30 mouse cellular contexts compared by ENCODE assay signal in genomic region chr5:117923688-117924087, GRCm38 (mm10). TPM values are rescaled to one million over a fixed set of nuclear protein-coding genes. Genes with fewer than 3 reads are reported as not detected.
DNase-seq lines count a peak whose midpoint lies in the region; ATAC-seq and TF ChIP-seq lines count a peak whose summit lies in the region.
"Had no signal": no experiment of that assay in that cellular context is flagged by ENCODE, and none has a peak within 500 bp of the region (broad histone marks: within the 10 kb centered on the region; RNA-seq: fewer than 3 reads in every experiment).

No protein-coding gene starts in this region.

- no peaks in the 10 kb centered on the region for H3K9me3 ChIP-seq in kidney, embryonic 16.5 days (ENCODE audit: low read length)
- no peaks in the 10 kb centered on the region for H3K9me3 ChIP-seq in lung, postnatal 0 days (ENCODE audit: low read length)
- no peaks in the 10 kb centered on the region for H3K9me3 ChIP-seq in ES-Bruce4 (replicated peaks; ENCODE audit: control insufficient read depth, insufficient read depth, low read length, poor library complexity, severe bottlenecking)
- no peaks in the 10 kb centered on the region for H3K9me3 ChIP-seq in midbrain, embryonic 14.5 days (ENCODE audit: control insufficient read depth, low read length)
- H3K9me3 ChIP-seq: embryonic facial prominence, embryonic 10.5 days; embryonic facial prominence, embryonic 15.5 days; forebrain, embryonic 12.5 days; heart, embryonic 13.5 days; hindbrain, embryonic 10.5 days; intestine, embryonic 15.5 days; limb, embryonic 10.5 days; limb, embryonic 15.5 days; neural tube, embryonic 12.5 days had no signal

- no peaks in the 10 kb centered on the region for H3K27me3 ChIP-seq in kidney, adult 2 months (replicated peaks; ENCODE audit: control insufficient read depth, insufficient read depth, low read length)
- no peaks in the 10 kb centered on the region for H3K27me3 ChIP-seq in kidney, embryonic 16.5 days (ENCODE audit: insufficient read depth, low read length)
- no peaks in the 10 kb centered on the region for H3K27me3 ChIP-seq in lung, postnatal 0 days (replicated peaks; ENCODE audit: insufficient read depth, low read length)
- no peaks in the 10 kb centered on the region for H3K27me3 ChIP-seq in ES-Bruce4 (ENCODE audit: control insufficient read depth, insufficient read depth, low read length, poor library complexity, severe bottlenecking)
- no peaks in the 10 kb centered on the region for H3K27me3 ChIP-seq in midbrain, embryonic 14.5 days (ENCODE audit: control insufficient read depth, insufficient read depth, low read length)
- H3K27me3 ChIP-seq: embryonic facial prominence, embryonic 15.5 days; forebrain, embryonic 12.5 days; intestine, embryonic 15.5 days; limb, embryonic 15.5 days; neural tube, embryonic 12.5 days had no signal

- H3K4me3 ChIP-seq in kidney, adult 2 months (ENCODE audit: insufficient read depth, low read depth, low read length) = no peak overlapping the region
- H3K4me3 ChIP-seq in kidney, embryonic 16.5 days (ENCODE audit: low read length) = no peak overlapping the region
- H3K4me3 ChIP-seq in lung, postnatal 0 days (ENCODE audit: low read depth, low read length) = no peak overlapping the region
- H3K4me3 ChIP-seq in ES-Bruce4 (ENCODE audit: low read depth, low read length) = no peak overlapping the region
- no peak overlapping the region for H3K4me3 ChIP-seq in midbrain, embryonic 14.5 days (replicated peaks; ENCODE audit: low read depth, low read length)
- H3K4me3 ChIP-seq: embryonic facial prominence, embryonic 10.5 days; embryonic facial prominence, embryonic 15.5 days; forebrain, embryonic 12.5 days; heart, adult 2 months; heart, embryonic 13.5 days; hindbrain, embryonic 10.5 days; intestine, embryonic 15.5 days; limb, embryonic 10.5 days; limb, embryonic 15.5 days; myocyte; neural tube, embryonic 12.5 days had no signal

- 16% methylated on average over 6 of the region's 6 CpGs for WGBS in kidney, adult 2 months
- 19% methylated on average over 6 of the region's 6 CpGs for WGBS in kidney, embryonic 16.5 days
- WGBS in lung, postnatal 0 days = 23% methylated on average over 6 of the region's 6 CpGs
- 28% methylated on average over 6 of the region's 6 CpGs for WGBS in midbrain, embryonic 14.5 days

- no peak overlapping the region for H3K4me2 ChIP-seq in kidney, embryonic 16.5 days (replicated peaks; ENCODE audit: low read depth, low read length)
- H3K4me2 ChIP-seq in lung, postnatal 0 days (replicated peaks; ENCODE audit: low read depth, low read length) = no peak overlapping the region
- no peak overlapping the region for H3K4me2 ChIP-seq in midbrain, embryonic 14.5 days (ENCODE audit: low read length)
- H3K4me2 ChIP-seq: embryonic facial prominence, embryonic 15.5 days; forebrain, embryonic 12.5 days; heart, embryonic 13.5 days; intestine, embryonic 15.5 days; limb, embryonic 15.5 days; midbrain, embryonic 11.5 days; neural tube, embryonic 12.5 days had no signal

- no peaks in the 10 kb centered on the region for H3K36me3 ChIP-seq in kidney, adult 2 months (ENCODE audit: control insufficient read depth, insufficient read depth, low read length)
- H3K36me3 ChIP-seq in kidney, embryonic 16.5 days (ENCODE audit: insufficient read depth, low read length) = no peaks in the 10 kb centered on the region
- H3K36me3 ChIP-seq in lung, postnatal 0 days (ENCODE audit: insufficient read depth, low read length) = no peaks in the 10 kb centered on the region
- H3K36me3 ChIP-seq in ES-Bruce4 (ENCODE audit: control insufficient read depth, insufficient read depth, low read length, poor library complexity, severe bottlenecking) = no peaks in the 10 kb centered on the region
- no peaks in the 10 kb centered on the region for H3K36me3 ChIP-seq in midbrain, embryonic 14.5 days (ENCODE audit: control insufficient read depth, insufficient read depth, low read length)
- H3K36me3 ChIP-seq: embryonic facial prominence, embryonic 10.5 days; embryonic facial prominence, embryonic 15.5 days; forebrain, embryonic 12.5 days; heart, embryonic 13.5 days; hindbrain, embryonic 10.5 days; intestine, embryonic 15.5 days; limb, embryonic 10.5 days; limb, embryonic 15.5 days; neural tube, embryonic 12.5 days had no signal

- no peaks in the 10 kb centered on the region for H3K4me1 ChIP-seq in kidney, adult 2 months (ENCODE audit: control insufficient read depth, insufficient read depth, low read length)
- H3K4me1 ChIP-seq in kidney, embryonic 16.5 days (ENCODE audit: insufficient read depth, low read length) = no peaks in the 10 kb centered on the region
- no peaks in the 10 kb centered on the region for H3K4me1 ChIP-seq in lung, postnatal 0 days (ENCODE audit: insufficient read depth, low read depth, low read length)
- H3K4me1 ChIP-seq in ES-Bruce4 (ENCODE audit: control insufficient read depth, insufficient read depth, low read length) = no peaks in the 10 kb centered on the region
- no peaks in the 10 kb centered on the region for H3K4me1 ChIP-seq in midbrain, embryonic 14.5 days (ENCODE audit: control insufficient read depth, insufficient read depth, low read length)
- H3K4me1 ChIP-seq: embryonic facial prominence, embryonic 15.5 days; forebrain, embryonic 12.5 days; heart, embryonic 13.5 days; intestine, embryonic 15.5 days; limb, embryonic 10.5 days; limb, embryonic 15.5 days; neural tube, embryonic 12.5 days had no signal

- no peak for TF ChIP-seq EP300 in lung, postnatal 0 days (IDR thresholded peaks at IDR 0.05)
- TF ChIP-seq EP300 in ES-Bruce4 (IDR thresholded peaks at IDR 0.05; ENCODE audit: insufficient read depth, low read depth, low read length) = no peak

- DNase-seq in kidney, adult 2 months = no peak
- DNase-seq in lung, postnatal 0 days (ENCODE audit: low spot score) = no peak
- DNase-seq in lung, postnatal 25 days (ENCODE audit: low spot score) = no peak
- DNase-seq in thymus, postnatal 25 days = no peak
- DNase-seq in midbrain, embryonic 14.5 days = no peak
- DNase-seq: adrenal gland, adult 2 months; B cell, adult 2 months; cerebellum, adult 8-10 months; cerebellum, postnatal 25 days; forebrain, postnatal 0 days; heart, adult 2 months; heart, postnatal 14 days; kidney, postnatal 4 days; layer of hippocampus, postnatal 36 days; lung, postnatal 14 days had no signal

- no peak for ATAC-seq in kidney, embryonic 16.5 days (ENCODE audit: low FRiP score, low TSS enrichment)
- ATAC-seq in lung, postnatal 0 days = no peak
- no peak for ATAC-seq in midbrain, embryonic 14.5 days (ENCODE audit: low FRiP score, low TSS enrichment)
- ATAC-seq: activated CD4-positive, CD25-positive, alpha-beta regulatory T cell, adult 4 months; forebrain, postnatal 0 days; hindbrain, embryonic 16.5 days; intestine, embryonic 15.5 days had no signal

- TF ChIP-seq POLR2A in kidney, adult 2 months (IDR thresholded peaks at IDR 0.05; ENCODE audit: low read depth, low read length) = no peak
- no peak for TF ChIP-seq POLR2A in ES-Bruce4 (IDR thresholded peaks at IDR 0.05; ENCODE audit: insufficient read depth, low read length)

- no peak overlapping the region for H3K27ac ChIP-seq in kidney, adult 2 months (ENCODE audit: insufficient read depth, low read depth, low read length)
- no peak overlapping the region for H3K27ac ChIP-seq in kidney, embryonic 16.5 days (ENCODE audit: low read length)
- H3K27ac ChIP-seq in lung, postnatal 0 days (ENCODE audit: low read length) = no peak overlapping the region
- no peak overlapping the region for H3K27ac ChIP-seq in ES-Bruce4 (ENCODE audit: insufficient read depth, low read length)
- no peak overlapping the region for H3K27ac ChIP-seq in midbrain, embryonic 14.5 days (replicated peaks; ENCODE audit: low read depth, low read length)
- H3K27ac ChIP-seq: embryonic facial prominence, embryonic 10.5 days; embryonic facial prominence, embryonic 15.5 days; forebrain, embryonic 12.5 days; heart, adult 2 months; heart, embryonic 13.5 days; hindbrain, embryonic 10.5 days; intestine, embryonic 15.5 days; limb, embryonic 10.5 days; limb, embryonic 15.5 days; neural tube, embryonic 12.5 days had no signal

- H3K9ac ChIP-seq in kidney, embryonic 16.5 days (replicated peaks; ENCODE audit: low read length) = no peak overlapping the region
- no peak overlapping the region for H3K9ac ChIP-seq in lung, postnatal 0 days (replicated peaks; ENCODE audit: low read depth)
- no peak overlapping the region for H3K9ac ChIP-seq in ES-Bruce4 (ENCODE audit: low read depth, poor library complexity, severe bottlenecking)
- H3K9ac ChIP-seq in midbrain, embryonic 14.5 days (replicated peaks; ENCODE audit: low read length) = no peak overlapping the region
- H3K9ac ChIP-seq: embryonic facial prominence, embryonic 15.5 days; forebrain, embryonic 12.5 days; forebrain, postnatal 0 days; heart, embryonic 13.5 days; intestine, embryonic 15.5 days; limb, embryonic 15.5 days; neural tube, embryonic 12.5 days had no signal

- 0 out of 2 replicates have a peak, but pooled peaks have one; percentile 10 for TF ChIP-seq CTCF in kidney, adult 2 months (conservative IDR thresholded peaks at IDR 0.05; ENCODE audit: insufficient read depth, insufficient read length, low read depth, low read length)
- TF ChIP-seq CTCF in lung, postnatal 0 days (IDR thresholded peaks at IDR 0.05) = peak; percentile 30; the same call in 1 of the 2 replicates
- TF ChIP-seq CTCF in ES-Bruce4 (IDR thresholded peaks at IDR 0.05; ENCODE audit: low read depth, low read length) = peak; percentile 17

RNA-seq across cellular contexts. Expression of gene Fbxo21, which starts 52.8 kb away (rescaled TPM):
- polyA plus RNA-seq in kidney, adult 2 months (2012; rRNA removed) = 67.4 and 75.6 TPM in 2 replicates
- 85.6 and 87.5 TPM in 2 replicates for polyA plus RNA-seq in kidney, embryonic 16.5 days (2015; fragmentation: Nextera tagmentation; extraction: Ambion mirVana)
- polyA plus RNA-seq in lung, postnatal 0 days (2015; fragmentation: Nextera tagmentation; extraction: Ambion mirVana) = 18.8 and 19.8 TPM in 2 replicates
- 54.6 and 60.1 TPM in 2 replicates for polyA plus RNA-seq in ES-Bruce4 (2011; ENCODE audit: insufficient read depth, insufficient read length, low read depth, missing spikeins)
- 128 and 163 TPM in 2 replicates for polyA plus RNA-seq in midbrain, embryonic 14.5 days (2014; fragmentation: Nextera tagmentation; extraction: Ambion mirVana)
